Mouse (Mus musculus): ENCODE measurements around the gene Ttc28. TPM values are rescaled to one million over a fixed set of nuclear protein-coding genes. Genes with fewer than 3 reads are reported as not detected.

Ttc28 gene
- polyA plus RNA-seq, 1 experiment from 2014 or later, result 10.2 TPM

DNA sequence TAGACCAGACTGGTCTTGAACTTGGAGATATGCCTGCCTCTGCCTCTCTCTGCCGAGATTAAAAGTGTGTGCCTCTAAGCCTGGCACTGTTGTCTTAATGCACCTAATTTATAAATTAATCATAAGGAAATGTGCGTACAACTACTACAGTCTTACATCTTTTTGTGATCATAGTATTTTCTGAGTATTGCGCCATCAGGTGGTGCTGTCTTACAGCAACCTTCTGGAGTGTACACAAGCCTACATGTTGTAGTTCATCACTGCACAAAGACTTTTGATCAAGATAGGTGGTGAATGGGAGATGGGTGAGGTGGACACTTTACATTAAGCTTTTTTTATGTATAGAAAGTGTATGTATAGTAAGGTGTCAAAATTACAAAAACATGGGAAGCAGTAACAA is 45.0 kb downstream of the Ttc28 start:
- Histone ChIP-seq H3K27ac (no peak overlapping the region), H3K4me1 (0 out of 2 replicates have a peak, but pooled peaks cover 3% of the 10 kb centered on the region), H3K4me2 (no peak overlapping the region), H3K9me3 (no peaks in the 10 kb centered on the region), H3K27me3 (replicated peaks) (no peaks in the 10 kb centered on the region), H3K36me3 (no peaks in the 10 kb centered on the region), H3K4me3 (replicated peaks) (no peak overlapping the region), H3K9ac (no peak overlapping the region)
- WGBS, result 87% methylated on average over 3 of the region's 3 CpGs
- ATAC-seq (ENCODE audit: insufficient read depth, low FRiP score, low read depth), result no peak

DNA sequence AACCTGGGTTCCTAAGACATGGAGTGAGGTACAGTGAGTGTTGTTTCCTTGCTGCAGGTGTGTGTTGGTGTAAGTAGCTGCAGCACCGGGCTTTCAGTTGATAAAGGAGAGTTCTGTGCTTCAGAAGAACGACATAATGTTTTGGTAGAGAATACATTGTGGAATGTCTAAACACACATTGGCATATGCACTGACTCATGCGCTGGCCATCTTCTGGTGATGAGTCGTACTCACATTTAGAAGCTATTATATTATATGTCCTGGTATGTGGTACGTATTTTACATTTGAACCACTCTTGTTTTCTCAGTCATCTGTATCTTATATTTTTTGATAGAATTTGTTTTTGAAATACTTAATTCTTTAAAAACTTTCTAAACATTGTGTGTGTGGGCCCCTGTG is 46.2 kb downstream of the Ttc28 start:
- no peaks in the 10 kb centered on the region for H3K9me3 ChIP-seq
- H3K27me3 ChIP-seq (replicated peaks), result no peaks in the 10 kb centered on the region
- H3K4me1 ChIP-seq, result 0 out of 2 replicates have a peak, but pooled peaks cover 3% of the 10 kb centered on the region
- H3K27ac ChIP-seq, result no peak overlapping the region
- no peak for ATAC-seq (ENCODE audit: insufficient read depth, low FRiP score, low read depth)
- H3K4me3 ChIP-seq (replicated peaks), result no peak overlapping the region
- no peaks in the 10 kb centered on the region for H3K36me3 ChIP-seq
- WGBS, result 69% methylated on average over 5 of the region's 5 CpGs
- H3K9ac ChIP-seq, result no peak overlapping the region
- no peak overlapping the region for H3K4me2 ChIP-seq

DNA sequence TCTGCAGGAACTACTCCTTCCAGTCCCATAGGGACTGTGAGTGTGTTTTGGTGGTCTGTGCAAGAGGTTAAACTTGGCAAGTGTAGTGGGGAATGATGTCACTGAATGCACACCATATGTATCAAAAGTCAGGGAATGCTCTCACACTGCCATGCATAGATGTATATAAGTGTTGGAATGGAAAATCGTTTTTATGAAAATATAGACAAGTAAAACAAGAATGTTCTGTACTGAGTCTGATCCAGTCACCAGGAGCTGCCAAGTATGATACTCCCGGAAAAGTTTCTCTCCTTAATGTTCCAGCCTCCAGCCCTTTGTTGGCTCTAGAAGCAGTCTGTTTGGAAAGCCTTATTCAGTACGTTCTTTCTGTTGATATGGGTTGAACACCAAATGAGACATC is 48.7 kb downstream of the Ttc28 start:
- Histone ChIP-seq H3K9ac (no peak overlapping the region), H3K27me3 (replicated peaks) (no peaks in the 10 kb centered on the region), H3K4me3 (replicated peaks) (no peak overlapping the region), H3K27ac (no peak overlapping the region; the same call in 1 of the 2 replicates), H3K36me3 (no peaks in the 10 kb centered on the region), H3K9me3 (no peaks in the 10 kb centered on the region), H3K4me1 (no peaks in the 10 kb centered on the region), H3K4me2 (no peak overlapping the region)
- ATAC-seq (ENCODE audit: insufficient read depth, low FRiP score, low read depth), result 0 out of 2 replicates have a peak, but pooled peaks have one; percentile 31
- 28% methylated on average over 3 of the region's 3 CpGs for WGBS

DNA sequence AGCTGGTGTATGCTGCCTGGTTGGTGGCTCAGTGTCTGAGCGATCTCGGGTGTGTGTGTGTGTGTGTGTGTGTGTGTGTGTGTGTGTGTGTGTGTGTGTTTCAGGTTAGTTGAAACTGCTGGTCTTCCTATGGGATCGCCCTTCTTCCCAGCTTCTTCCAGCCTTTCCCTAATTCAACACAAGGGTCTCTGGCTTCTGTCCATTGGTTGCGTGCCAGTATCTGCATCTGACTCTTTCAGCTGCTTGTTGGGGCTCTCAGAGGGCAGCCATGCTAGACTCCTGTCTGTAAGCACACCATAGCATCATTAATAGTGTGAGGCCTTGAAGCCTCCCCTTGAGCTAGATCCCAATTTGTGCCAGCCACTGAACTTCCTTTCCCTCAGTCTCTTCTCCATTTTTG is 49.7 kb downstream of the Ttc28 start:
- no peaks in the 10 kb centered on the region for H3K27me3 ChIP-seq (replicated peaks)
- no peak overlapping the region for H3K4me3 ChIP-seq (replicated peaks)
- H3K27ac ChIP-seq, result 0 out of 2 replicates have a peak overlapping the region, but pooled peaks have one; percentile 21
- 84% methylated on average over 4 of the region's 4 CpGs for WGBS
- H3K36me3 ChIP-seq, result no peaks in the 10 kb centered on the region
- H3K4me2 ChIP-seq, result no peak overlapping the region
- no peaks in the 10 kb centered on the region for H3K9me3 ChIP-seq
- H3K9ac ChIP-seq, result no peak overlapping the region
- no peaks in the 10 kb centered on the region for H3K4me1 ChIP-seq
- no peak for ATAC-seq (ENCODE audit: insufficient read depth, low FRiP score, low read depth)

DNA sequence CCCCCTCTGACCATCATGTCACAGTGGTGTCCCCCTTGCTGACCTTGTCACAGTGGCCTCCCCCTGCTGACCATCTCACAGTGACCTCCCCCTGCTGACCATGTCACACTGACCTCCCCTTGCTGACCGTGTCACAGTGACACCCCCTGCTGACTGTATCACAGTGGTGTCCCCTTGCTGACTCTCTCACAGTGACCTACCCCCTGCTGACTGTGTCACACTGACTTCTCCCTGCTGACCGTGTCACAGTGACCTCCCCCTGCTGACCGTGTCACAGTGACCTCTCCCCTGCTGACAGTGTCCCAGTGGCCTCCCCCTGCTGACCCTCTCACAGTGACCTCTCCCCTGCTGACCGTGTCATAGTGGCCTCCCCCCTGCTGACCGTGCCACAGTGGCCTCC is 57.0 kb downstream of the Ttc28 start:
- H3K4me2 ChIP-seq, result no peak overlapping the region
- no peaks in the 10 kb centered on the region for H3K4me1 ChIP-seq
- H3K36me3 ChIP-seq, result no peaks in the 10 kb centered on the region
- H3K27ac ChIP-seq, result no peak overlapping the region
- H3K9me3 ChIP-seq, result no peaks in the 10 kb centered on the region
- H3K4me3 ChIP-seq (replicated peaks), result no peak overlapping the region
- ATAC-seq (ENCODE audit: insufficient read depth, low FRiP score, low read depth), result no peak
- H3K9ac ChIP-seq, result no peak overlapping the region
- WGBS, result 72% methylated on average over 5 of the region's 5 CpGs
- H3K27me3 ChIP-seq (replicated peaks), result no peaks in the 10 kb centered on the region

DNA sequence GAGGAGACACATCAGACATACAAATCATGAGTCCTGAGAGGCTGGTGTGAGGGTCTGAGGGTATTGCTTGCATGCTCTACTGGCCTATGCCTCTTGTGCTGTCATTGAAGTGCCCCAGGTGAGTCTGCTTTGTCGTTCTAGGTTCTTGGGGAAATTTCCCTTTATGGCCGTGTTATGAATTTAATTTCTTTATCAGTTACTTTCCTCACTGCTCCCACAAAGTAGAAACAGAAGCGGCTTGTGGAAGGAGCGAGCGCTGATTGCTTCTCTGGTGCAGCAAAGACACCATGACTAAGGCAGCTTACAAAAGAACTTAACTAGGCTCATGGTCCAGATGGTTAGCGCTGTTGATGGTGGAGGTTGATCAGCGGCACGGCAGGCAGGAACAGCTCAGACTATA is 64.7 kb downstream of the Ttc28 start:
- WGBS, result 91% methylated on average over 8 of the region's 8 CpGs
- Histone ChIP-seq H3K4me2 (no peak overlapping the region), H3K27ac (no peak overlapping the region), H3K4me1 (no peaks in the 10 kb centered on the region), H3K36me3 (no peaks in the 10 kb centered on the region), H3K27me3 (replicated peaks) (no peaks in the 10 kb centered on the region), H3K4me3 (replicated peaks) (no peak overlapping the region), H3K9ac (no peak overlapping the region), H3K9me3 (no peaks in the 10 kb centered on the region)
- no peak for ATAC-seq (ENCODE audit: insufficient read depth, low FRiP score, low read depth)

DNA sequence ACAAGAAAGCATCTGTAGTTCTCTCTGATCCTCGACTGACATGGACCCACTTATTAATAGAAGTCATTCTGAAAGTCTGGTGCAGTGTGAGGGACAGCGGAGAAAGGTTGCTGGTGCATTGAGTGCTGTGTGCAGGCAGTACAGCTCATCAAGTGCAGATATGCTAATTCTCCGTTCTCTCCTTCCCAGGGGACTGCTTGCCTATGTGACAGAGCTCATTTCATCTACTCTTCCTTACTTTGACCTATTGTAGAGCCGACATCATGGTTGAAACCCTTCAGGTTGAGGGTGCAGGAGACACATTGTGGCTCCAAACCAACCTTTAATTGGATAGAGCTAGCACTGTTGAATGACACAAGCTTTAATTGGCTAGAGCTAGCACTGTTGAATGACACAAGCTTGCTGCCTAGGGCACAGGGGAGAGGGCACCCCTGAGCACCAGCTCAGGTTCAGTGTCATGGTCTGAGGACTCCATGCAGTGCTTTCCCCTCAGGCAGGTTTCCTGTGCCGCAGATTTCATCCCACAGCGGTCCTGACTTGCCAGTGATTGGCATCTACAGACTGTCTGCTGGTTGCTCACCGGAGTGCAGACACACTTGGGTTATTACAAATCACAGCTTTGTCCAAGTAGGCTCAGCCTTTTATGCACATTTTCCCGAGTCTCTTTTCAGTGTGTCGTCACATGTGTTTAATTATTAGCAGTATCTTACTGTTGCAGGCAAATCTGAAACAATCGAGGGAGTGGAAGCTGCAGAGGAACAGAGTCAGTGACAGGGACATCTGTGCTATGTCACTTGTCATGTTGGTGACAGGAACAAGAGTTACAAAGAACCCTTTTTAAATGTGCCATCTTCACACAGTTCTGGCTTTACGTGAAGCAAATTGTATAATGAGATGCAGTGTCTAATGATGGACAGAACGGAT is 69.1 kb downstream of the Ttc28 start:
- Histone ChIP-seq H3K4me1 (no peaks in the 10 kb centered on the region), H3K4me3 (replicated peaks) (no peak overlapping the region), H3K4me2 (no peak overlapping the region), H3K27ac (no peak overlapping the region), H3K9ac (no peak overlapping the region), H3K9me3 (no peaks in the 10 kb centered on the region), H3K36me3 (no peaks in the 10 kb centered on the region), H3K27me3 (replicated peaks) (no peaks in the 10 kb centered on the region)
- WGBS, result 71% methylated on average over 12 of the region's 12 CpGs
- ATAC-seq (ENCODE audit: insufficient read depth, low FRiP score, low read depth), result no peak

DNA sequence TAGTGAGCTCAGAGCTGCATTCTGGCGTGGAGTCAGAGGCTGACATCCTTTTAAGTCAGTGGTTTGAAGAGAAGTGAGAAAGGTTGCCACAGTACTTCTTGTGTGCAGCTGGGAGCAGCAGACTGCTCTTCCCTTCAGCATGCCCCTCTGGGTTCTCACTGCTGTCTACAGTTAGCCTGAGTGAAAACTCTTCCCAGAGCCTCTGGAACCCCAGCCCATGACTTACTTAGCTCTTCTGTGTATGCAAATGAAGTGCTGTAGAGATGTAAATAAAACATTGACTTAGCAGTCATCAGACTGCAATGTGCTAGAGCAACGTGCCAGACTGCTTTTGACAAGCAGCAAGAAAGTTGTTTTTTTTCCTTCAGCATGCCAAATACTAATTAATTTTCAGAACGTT is 70.2 kb downstream of the Ttc28 start:
- WGBS, result 59% methylated on average over 3 of the region's 3 CpGs
- no peak overlapping the region for H3K4me3 ChIP-seq (replicated peaks)
- no peaks in the 10 kb centered on the region for H3K27me3 ChIP-seq (replicated peaks)
- H3K9me3 ChIP-seq, result no peaks in the 10 kb centered on the region
- ATAC-seq (ENCODE audit: insufficient read depth, low FRiP score, low read depth), result no peak
- H3K9ac ChIP-seq, result no peak overlapping the region
- no peaks in the 10 kb centered on the region for H3K4me1 ChIP-seq
- H3K36me3 ChIP-seq, result no peaks in the 10 kb centered on the region
- no peak overlapping the region for H3K27ac ChIP-seq
- no peak overlapping the region for H3K4me2 ChIP-seq

DNA sequence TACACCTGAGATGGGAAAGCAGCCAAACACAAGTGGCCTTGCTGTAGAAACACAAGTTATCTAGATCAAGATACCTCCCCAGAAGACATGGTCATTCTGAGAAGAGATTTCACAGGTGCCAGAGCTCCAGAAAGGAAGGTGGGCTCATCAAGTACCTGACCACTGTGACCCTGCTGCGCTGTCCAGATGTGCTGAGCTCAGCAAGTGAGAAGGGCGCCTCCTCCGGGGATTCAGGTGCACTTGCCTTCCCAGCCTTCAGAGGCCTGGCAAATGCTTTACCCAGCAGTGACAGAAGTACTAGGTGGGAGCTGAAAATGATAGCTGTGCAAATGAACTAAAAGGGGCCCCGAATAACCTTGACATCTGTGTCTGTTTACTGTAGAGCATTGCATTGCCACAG is 78.6 kb downstream of the Ttc28 start:
- no peaks in the 10 kb centered on the region for H3K36me3 ChIP-seq
- WGBS, result 83% methylated on average over 4 of the region's 4 CpGs

DNA sequence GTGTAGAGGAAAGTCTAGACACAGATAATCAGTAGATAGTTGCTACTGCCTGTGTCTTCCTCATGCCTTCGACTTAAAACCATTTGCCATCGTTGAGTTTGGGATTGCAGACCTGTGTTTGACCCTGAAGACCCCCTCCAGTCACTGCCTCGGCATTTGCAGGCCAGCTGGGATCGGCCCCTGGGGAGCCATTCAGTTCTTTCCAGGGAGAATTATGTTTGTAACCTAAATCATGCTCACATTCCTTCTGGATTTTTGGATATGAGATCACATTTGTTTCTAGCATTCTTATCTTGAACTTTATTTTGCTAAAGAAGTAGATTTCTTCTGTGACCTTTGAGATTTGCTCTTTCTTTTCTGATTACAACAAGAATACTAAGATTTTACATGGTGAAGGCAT is 80.5 kb downstream of the Ttc28 start:
- Histone ChIP-seq H3K4me1 (no peaks in the 10 kb centered on the region), H3K4me3 (replicated peaks) (no peak overlapping the region), H3K27ac (no peak overlapping the region), H3K27me3 (replicated peaks) (no peaks in the 10 kb centered on the region), H3K4me2 (no peak overlapping the region), H3K36me3 (no peaks in the 10 kb centered on the region), H3K9ac (no peak overlapping the region), H3K9me3 (no peaks in the 10 kb centered on the region)
- ATAC-seq (ENCODE audit: insufficient read depth, low FRiP score, low read depth), result no peak
- 34% methylated on average over 4 of the region's 4 CpGs for whole genome bisulfite sequencing

More for the DNA sequence above, 78.6 kb downstream of the Ttc28 start:
- no peak for ATAC-seq (ENCODE audit: insufficient read depth, low FRiP score, low read depth)
- Histone ChIP-seq H3K4me2 (no peak overlapping the region), H3K4me3 (replicated peaks) (no peak overlapping the region), H3K4me1 (no peaks in the 10 kb centered on the region), H3K27me3 (replicated peaks) (no peaks in the 10 kb centered on the region), H3K9ac (no peak overlapping the region), H3K9me3 (no peaks in the 10 kb centered on the region), H3K27ac (no peak overlapping the region)

DNA sequence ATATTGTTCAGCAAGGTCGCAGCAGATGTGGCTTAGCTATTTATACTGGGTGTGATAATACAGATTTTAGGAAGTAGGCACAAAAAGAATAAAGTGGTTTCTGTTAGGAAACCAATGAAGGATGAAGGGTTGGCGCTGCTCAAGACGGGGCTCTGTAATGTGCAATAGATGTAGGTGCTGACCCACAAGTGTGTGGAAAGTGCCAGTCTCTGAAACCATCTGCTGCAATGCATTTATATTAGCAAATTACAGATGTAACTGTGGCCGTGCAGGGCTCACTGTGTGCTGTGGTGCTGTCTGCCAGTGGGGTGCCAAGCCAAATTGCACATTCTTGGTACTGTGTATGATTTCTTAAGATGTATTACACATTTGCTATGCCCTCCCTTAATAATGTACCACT is 81.3 kb downstream of the Ttc28 start:
- WGBS, result 84% methylated on average over 4 of the region's 4 CpGs

DNA sequence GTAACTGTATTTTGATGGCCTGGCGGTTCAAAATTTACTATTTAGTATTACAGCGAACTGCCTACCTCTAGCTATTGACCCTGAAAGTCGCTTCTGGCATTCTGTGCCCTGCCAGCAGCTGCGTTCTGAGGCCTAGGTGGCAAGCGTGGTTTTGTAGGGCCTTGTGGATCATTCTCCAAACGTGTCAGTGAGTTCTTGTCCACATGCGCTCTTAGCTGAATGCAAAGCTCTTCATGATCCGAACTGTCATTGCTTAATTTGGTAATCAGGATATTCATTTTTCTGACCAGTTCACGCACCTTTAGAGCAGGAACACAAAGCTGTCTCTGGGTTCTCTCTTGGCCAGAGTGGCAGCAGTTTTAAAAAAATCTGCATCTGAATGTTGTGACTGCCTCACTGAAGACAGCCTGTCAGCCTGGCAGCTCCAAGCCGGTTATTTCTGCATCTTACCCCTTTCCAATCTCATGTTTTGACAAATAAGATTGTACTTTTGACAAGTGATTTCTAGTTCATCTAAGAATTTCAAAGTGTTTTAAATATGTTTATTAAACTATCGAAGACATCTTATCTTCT is 88.0 kb downstream of the Ttc28 start:
- 79% methylated on average over 11 of the region's 11 CpGs for WGBS
- H3K36me3 ChIP-seq, result no peaks in the 10 kb centered on the region
- H3K27me3 ChIP-seq (replicated peaks), result no peaks in the 10 kb centered on the region
- no peaks in the 10 kb centered on the region for H3K9me3 ChIP-seq
- H3K9ac ChIP-seq, result no peak overlapping the region
- no peak overlapping the region for H3K27ac ChIP-seq
- no peaks in the 10 kb centered on the region for H3K4me1 ChIP-seq
- no peak overlapping the region for H3K4me2 ChIP-seq
- ATAC-seq (ENCODE audit: insufficient read depth, low FRiP score, low read depth), result no peak
- H3K4me3 ChIP-seq (replicated peaks), result no peak overlapping the region

More for the DNA sequence above, 81.3 kb downstream of the Ttc28 start:
- H3K9me3 ChIP-seq, result no peaks in the 10 kb centered on the region
- H3K9ac ChIP-seq, result no peak overlapping the region
- no peaks in the 10 kb centered on the region for H3K36me3 ChIP-seq
- H3K27ac ChIP-seq, result no peak overlapping the region
- H3K27me3 ChIP-seq (replicated peaks), result no peaks in the 10 kb centered on the region
- no peak overlapping the region for H3K4me2 ChIP-seq
- no peaks in the 10 kb centered on the region for H3K4me1 ChIP-seq
- ATAC-seq (ENCODE audit: insufficient read depth, low FRiP score, low read depth), result no peak
- H3K4me3 ChIP-seq (replicated peaks), result no peak overlapping the region

All from stomach, embryonic 15.5 days (tissue).